Mouse (Mus musculus) testis, adult 2 months (tissue): ENCODE data around the gene Xrcc1.

Experiments used
- CTCF ChIP-seq: fragments of 200-500 bp; IDR thresholded peaks from 2 replicates; pipeline ENCODE4 v1.5.1; 2012; ENCODE audit warnings: low read depth, mild to moderate bottlenecking, inconsistent platforms, low read length, moderate library complexity; ENCODE audit not compliant: control insufficient read depth, insufficient read depth, insufficient replicate concordance
- POLR2A ChIP-seq: fragments of 200-500 bp; IDR thresholded peaks from 2 replicates; pipeline ENCODE4 v1.6.1; 2012; ENCODE audit warnings: low read depth, mild to moderate bottlenecking, inconsistent platforms, low read length, moderate library complexity; ENCODE audit not compliant: control insufficient read depth

DNA sequence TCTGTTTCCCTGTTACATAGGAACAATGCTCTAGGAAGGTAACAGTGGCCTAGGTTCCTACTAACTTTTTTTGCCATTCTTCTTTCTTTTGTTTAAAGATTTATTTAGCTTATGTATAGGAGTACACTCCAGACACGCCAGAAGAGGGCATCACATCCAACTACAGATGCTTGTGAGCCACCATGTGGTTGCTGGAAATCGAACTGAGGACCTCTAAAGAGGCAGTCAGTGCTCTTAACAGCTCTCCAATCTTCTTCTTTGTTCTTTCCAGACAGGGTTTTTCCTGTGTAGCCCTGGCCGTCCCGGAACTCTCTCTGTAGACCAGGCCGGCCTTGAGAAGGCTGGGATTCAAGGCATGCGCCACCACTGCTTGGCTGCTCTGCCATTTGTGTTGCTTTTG, 21.1 kb upstream of the Xrcc1 start:
- TF ChIP-seq POLR2A (no peak), CTCF (no peak)
